Mouse (Mus musculus) CD8-positive naive resting alpha-beta T cell, adult 57 days (primary cell): ENCODE data around the gene Mtfr2. TPM values are rescaled to one million over a fixed set of nuclear protein-coding genes. Genes with fewer than 3 reads are reported as not detected.

Experiments used
- total RNA-seq: library from RNA; stranded (reverse); gene quantifications from one replicate; pipeline ENCODE4 v1.2.4, GENCODE M21; 2023

Gene Mtfr2
- total RNA-seq = 0.43 TPM

GRCm38 (mm10) chr10:20347285-20348214 lies at the start of gene Mtfr2:
Gene Mtfr2, plus strand, starts transcription at chr10:20347770.

GRCm38 (mm10) chr10:20311918-20312735 lies 35.4 kb upstream of the Mtfr2 start, which contains the start of gene Bclaf1:
Gene Bclaf1, plus strand, starts transcription at chr10:20312469.

Other genes starting within 250 kb of the Mtfr2 start
- gene Map7, start 199.3 kb upstream of the Mtfr2 start, total RNA-seq = 10.9 TPM
- 255 TPM for gene Bclaf1, start 35.3 kb upstream of the Mtfr2 start, total RNA-seq